Mouse (Mus musculus) adrenal gland, adult 8-10 months (tissue): ENCODE measurements around the gene Cdk5r2. TPM values are rescaled to one million over a fixed set of nuclear protein-coding genes. Genes with fewer than 3 reads are reported as not detected.

Experiments
- DNase-seq: peaks from one replicate; pipeline ENCODE4 v3.0.0; 2022
- microRNA-seq, 2 experiments: library from miRNA; unstranded; fragments of <30 nt; microRNA quantifications; one replicate each; pipeline ENCODE4 v1.2.0; 2022
- total RNA-seq, 4 experiments: library from RNA; stranded (reverse); gene quantifications; 2 replicates each; pipeline ENCODE4 v1.2.4; 2022

Gene Cdk5r2
- total RNA-seq, 4 experiments from 2014 or later: 4.2 to 6.2 (median 6.0) TPM

- DNase-seq: no peak
Observed at GRCm38 (mm10) chr1:74892351-74893133, 37.8 kb downstream of the Cdk5r2 start.

DNA sequence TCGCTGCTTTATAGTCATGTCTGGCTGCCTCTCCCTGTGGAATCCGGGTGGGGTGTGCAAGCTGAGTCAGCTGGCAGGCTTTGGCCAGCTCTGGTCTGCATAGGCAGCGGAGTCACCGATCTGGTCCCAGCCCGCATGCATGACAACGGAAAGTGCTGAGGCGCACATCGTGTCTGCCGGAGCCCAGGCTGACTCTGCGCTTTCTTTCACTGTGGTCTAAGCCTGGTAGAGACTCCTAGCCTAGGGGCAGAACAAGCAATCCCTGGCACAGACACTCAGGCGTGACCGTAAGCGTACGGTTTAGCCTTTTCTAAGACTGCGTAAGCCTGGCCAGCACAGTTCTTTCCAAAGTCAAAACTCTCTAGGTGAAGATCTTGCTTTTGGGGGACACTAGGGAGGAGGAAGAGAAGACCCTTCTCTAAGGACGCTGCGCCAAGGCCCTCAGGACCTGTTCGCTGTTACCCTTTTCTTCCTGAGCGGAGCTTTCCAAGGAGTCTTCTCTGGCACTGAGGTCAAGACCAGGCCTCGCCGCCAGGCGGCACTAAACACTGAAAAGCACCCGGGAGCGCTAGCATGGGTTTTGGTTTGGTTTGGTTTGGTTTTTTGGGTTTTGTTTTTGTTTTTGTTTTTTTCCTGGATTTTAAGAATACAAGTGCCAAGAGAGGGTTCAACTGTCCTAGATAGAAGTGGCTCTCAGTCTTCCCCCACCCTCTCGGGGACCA lies 38.6 kb downstream of the Cdk5r2 start, which contains the start of gene Cryba2:
TSS of gene Cryba2 (minus strand) at position 10 of the 722 bp plus-strand sequence.
- DNase-seq: no peak

- no peak for DNase-seq
Observed at GRCm38 (mm10) chr1:74894966-74895365, 40.2 kb downstream of the Cdk5r2 start.

DNA sequence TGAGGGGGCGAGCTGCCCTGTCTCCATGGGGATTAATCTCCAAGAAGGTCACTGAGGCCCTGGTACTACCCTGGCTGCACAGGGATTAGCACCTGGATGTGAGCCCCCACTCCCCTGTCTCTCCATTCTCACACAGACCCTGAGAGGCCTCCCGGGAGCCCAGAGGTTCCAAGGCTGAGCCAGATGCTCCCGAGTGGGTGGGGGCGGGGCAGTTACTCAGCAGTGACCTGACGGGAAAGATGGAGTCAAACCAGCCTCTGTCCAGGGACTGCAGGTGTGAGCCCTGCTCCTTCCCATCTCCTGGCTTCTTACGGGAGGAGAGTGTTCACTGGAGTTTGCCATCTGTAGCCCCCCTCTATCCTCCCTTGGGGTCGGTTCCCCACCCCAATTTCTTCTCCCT lies 43.2 kb downstream of the Cdk5r2 start:
- no peak for DNase-seq

GRCm38 (mm10) chr1:74898656-74899431 lies 44.1 kb downstream of the Cdk5r2 start:
- no peak for DNase-seq

DNA sequence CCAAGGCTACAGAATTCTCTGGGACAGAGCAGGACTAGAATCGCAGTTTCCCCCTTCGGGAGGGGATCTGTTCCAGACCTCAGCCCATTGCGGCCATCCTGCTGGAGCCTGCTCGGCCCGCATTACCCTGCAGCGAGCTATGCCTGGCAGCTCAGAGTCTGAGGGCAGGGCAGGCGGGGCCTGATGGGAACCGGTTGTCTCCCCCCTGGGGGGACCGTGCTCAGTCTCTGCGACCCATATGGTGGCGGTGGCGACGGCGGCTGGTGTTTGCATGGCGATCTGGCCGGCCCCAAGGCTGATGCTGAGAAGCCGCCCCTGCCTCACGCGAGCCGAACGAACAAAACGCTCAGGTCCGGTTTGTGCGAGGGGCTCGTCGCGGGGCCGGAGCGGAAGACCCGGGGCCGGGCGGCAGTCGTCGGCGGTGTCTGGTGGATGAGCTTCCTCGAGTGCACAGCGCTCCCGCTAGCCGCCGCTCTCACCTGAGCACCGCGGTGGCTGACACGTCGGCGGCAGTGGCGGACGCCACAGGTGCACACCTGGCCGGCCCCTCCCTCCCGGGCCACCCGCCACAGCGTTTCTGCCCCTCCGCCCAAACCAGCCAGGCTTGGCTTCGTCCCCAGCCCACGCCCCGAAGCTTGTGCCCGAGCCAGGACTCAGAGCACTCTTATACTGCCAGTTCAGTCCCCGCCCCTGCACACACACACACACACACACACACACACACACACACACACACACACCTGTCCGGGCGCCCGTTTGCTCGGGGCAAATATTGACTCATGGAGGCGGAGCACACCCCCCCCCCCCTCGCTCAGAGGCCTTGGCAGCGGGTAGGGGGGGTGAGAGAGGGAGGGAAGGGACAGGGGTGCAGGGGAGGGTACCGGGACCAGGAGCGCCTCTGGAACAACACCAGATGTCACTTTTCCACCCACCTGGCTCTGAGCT lies 45.9 kb downstream of the Cdk5r2 start:
- DNase-seq: peak; percentile 19

DNA sequence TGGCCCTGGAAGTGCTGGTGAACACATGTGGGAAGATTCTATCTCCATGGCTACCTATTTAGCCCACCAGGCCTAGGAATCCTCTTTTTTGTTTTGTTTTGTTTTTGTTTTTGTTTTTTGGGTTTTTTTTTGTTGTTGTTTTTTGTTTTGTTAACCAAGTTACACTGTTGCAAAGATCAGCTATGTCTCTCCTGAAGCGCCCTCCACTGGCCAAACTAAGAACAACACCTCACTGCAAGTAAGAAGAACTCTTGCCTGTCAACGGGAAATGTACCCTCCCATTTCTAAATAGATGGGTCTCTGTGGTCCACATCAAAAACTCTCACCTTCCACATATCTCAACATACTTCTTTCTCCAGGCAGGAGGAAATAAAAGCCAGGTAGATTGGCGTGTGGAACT lies 47.0 kb downstream of the Cdk5r2 start:
- no peak for DNase-seq

DNA sequence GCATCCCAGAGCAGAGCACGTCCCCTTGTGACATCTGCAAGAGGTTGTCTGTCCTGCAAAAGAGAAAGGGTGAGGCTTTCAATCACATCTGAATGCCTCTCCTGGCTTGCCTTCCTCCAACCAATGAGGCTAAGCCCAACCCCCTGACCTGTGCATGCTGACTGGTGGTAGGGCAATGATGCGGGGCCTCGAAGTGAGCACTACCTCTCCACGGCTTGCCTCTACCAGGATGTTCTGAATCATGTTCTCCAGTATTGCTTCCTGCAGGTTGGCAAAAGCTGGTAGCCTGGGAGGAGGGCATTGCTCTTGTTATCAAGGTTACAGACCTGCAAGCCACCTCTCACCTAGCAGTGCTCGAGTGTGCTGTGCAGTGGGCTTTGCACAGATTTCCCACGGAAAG lies 47.5 kb downstream of the Cdk5r2 start:
- DNase-seq: no peak

Small RNA genes lying within 50 kb of the gene (microRNA-seq; reads per million reads assigned to microRNA genes)
- 51,042 to 69,790 reads per million in 2 experiments for gene Mir375

Other genes starting within 250 kb of the Cdk5r2 start
- 10 to 100 TPM; 18.4 to 30.1 (median 21.1) TPM for gene Ttll4, start 193.2 kb upstream of the Cdk5r2 start, total RNA-seq
- 10 to 100 TPM; 12.2 to 28.3 (median 14.8) TPM for gene Cyp27a1, start 141.4 kb upstream of the Cdk5r2 start, total RNA-seq
- gene Prkag3, start 105.7 kb upstream of the Cdk5r2 start, total RNA-seq: 1 to 10 TPM in 1 of 4 experiments, under 1 TPM in 1, not detected in 2; 0.55 to 1.3 TPM
- gene Wnt6, start 83.0 kb upstream of the Cdk5r2 start, total RNA-seq: 1 to 10 TPM; 3.9 to 6.6 (median 5.7) TPM
- 1 to 10 TPM in 1 of 4 experiments, under 1 TPM in 3; 0.58 to 1.0 (median 0.84) TPM for gene Wnt10a, start 63.4 kb upstream of the Cdk5r2 start, total RNA-seq
- 1 to 10 TPM in 3 of 4 experiments, under 1 TPM in 1; 0.93 to 6.3 (median 2.8) TPM for gene Fev, start 30.5 kb downstream of the Cdk5r2 start, total RNA-seq
- gene Cryba2, start 38.2 kb downstream of the Cdk5r2 start, total RNA-seq: 1 to 10 TPM in 3 of 4 experiments, under 1 TPM in 1; 0.56 to 2.1 (median 1.4) TPM
- gene Cfap65, start 80.7 kb downstream of the Cdk5r2 start, total RNA-seq: under 1 TPM in 1 of 4 experiments, not detected in 3; 0.03 TPM
- under 1 TPM in 3 of 4 experiments, not detected in 1; 0.16 to 0.20 (median 0.18) TPM for gene Ihh, start 96.7 kb downstream of the Cdk5r2 start, total RNA-seq